Mouse (Mus musculus) forebrain, embryonic 14.5 days (tissue): ENCODE measurements at regions not wholly inside any gene's neighbourhood (a gene's known extent, or its start where the extent isn't known, plus 50 kb on each side); places are given as distances from the start of the nearest gene placed in this dataset.

ENCODE experiments used
- ATAC-seq: fragments of 200-750 bp; cut with Nextera tagmentation; 2 replicates; pipeline ENCODE4 v1.8.0; 2017; ENCODE audit warnings: mild to moderate bottlenecking, moderate library complexity
- DNase-seq: peaks from one replicate; pipeline ENCODE4 v3.0.0-alpha.2; 2015; ENCODE audit warnings: low spot score
- H3K27ac ChIP-seq: fragments of 300-500 bp; sonication (generic); 2 replicates; pipeline ENCODE4 v1.5.1; 2014; ENCODE audit warnings: low read depth, mild to moderate bottlenecking, control low read depth, low read length, moderate library complexity
- H3K27me3 ChIP-seq: fragments of 300-500 bp; sonication (generic); replicated peaks from 2 replicates; pipeline ENCODE4 v1.6.1; 2014; ENCODE audit warnings: low read length, control low read depth, mixed read lengths; ENCODE audit not compliant: control insufficient read depth, insufficient read depth
- H3K36me3 ChIP-seq: fragments of 300-500 bp; sonication (generic); 2 replicates; pipeline ENCODE4 v1.6.1; 2014; ENCODE audit warnings: low read length, control low read depth; ENCODE audit not compliant: control insufficient read depth, insufficient read depth
- H3K4me1 ChIP-seq: fragments of 300-500 bp; sonication (generic); 2 replicates; pipeline ENCODE4 v1.6.1; 2014; ENCODE audit warnings: antibody characterized with exemption, low read length, control low read depth; ENCODE audit not compliant: control insufficient read depth, insufficient read depth
- H3K4me2 ChIP-seq: fragments of 300-500 bp; sonication (generic); 2 replicates; pipeline ENCODE4 v1.6.1; 2014; ENCODE audit warnings: mild to moderate bottlenecking, control low read depth, low read length
- H3K4me3 ChIP-seq: fragments of 300-500 bp; sonication (generic); 2 replicates; pipeline ENCODE4 v1.5.1; 2014; ENCODE audit warnings: low read depth, low read length, control low read depth
- H3K9ac ChIP-seq: fragments of 300-500 bp; sonication (generic); 2 replicates; pipeline ENCODE4 v1.6.1; 2014; ENCODE audit warnings: mild to moderate bottlenecking, low read length, control low read depth, moderate library complexity
- H3K9me3 ChIP-seq: fragments of 300-500 bp; sonication (generic); replicated peaks from 2 replicates; pipeline ENCODE4 v1.6.1; 2016; ENCODE audit warnings: low read length, control low read depth, mixed read lengths; ENCODE audit not compliant: control insufficient read depth
- WGBS: fragments of 180-500 bp; shearing (Covaris S2); extraction: QIAGEN DNeasy Blood & Tissue Kit; methylation state at CpG from one replicate; pipeline ENCODE4 v1.1.7; 2014; 5-methylcytosine and 5-hydroxymethylcytosine counted together

GRCm38 (mm10) chr12:31185177-31185932 is 55.2 kb upstream of the Gm6993 start:
- no peaks in the 10 kb centered on the region for H3K36me3 ChIP-seq
- no peaks in the 10 kb centered on the region for H3K9me3 ChIP-seq
- ATAC-seq (no peak), DNase-seq (no peak)
- no peaks in the 10 kb centered on the region for H3K27me3 ChIP-seq
- no peak overlapping the region for H3K4me2 ChIP-seq
- no peak overlapping the region for H3K4me3 ChIP-seq
- H3K4me1 ChIP-seq = peaks cover 11% of the 10 kb centered on the region; the same call in 1 of the 2 replicates
- H3K9ac ChIP-seq = no peak overlapping the region
- 78% methylated on average over 9 of the region's 9 CpGs for WGBS
- no peak overlapping the region for H3K27ac ChIP-seq

DNA sequence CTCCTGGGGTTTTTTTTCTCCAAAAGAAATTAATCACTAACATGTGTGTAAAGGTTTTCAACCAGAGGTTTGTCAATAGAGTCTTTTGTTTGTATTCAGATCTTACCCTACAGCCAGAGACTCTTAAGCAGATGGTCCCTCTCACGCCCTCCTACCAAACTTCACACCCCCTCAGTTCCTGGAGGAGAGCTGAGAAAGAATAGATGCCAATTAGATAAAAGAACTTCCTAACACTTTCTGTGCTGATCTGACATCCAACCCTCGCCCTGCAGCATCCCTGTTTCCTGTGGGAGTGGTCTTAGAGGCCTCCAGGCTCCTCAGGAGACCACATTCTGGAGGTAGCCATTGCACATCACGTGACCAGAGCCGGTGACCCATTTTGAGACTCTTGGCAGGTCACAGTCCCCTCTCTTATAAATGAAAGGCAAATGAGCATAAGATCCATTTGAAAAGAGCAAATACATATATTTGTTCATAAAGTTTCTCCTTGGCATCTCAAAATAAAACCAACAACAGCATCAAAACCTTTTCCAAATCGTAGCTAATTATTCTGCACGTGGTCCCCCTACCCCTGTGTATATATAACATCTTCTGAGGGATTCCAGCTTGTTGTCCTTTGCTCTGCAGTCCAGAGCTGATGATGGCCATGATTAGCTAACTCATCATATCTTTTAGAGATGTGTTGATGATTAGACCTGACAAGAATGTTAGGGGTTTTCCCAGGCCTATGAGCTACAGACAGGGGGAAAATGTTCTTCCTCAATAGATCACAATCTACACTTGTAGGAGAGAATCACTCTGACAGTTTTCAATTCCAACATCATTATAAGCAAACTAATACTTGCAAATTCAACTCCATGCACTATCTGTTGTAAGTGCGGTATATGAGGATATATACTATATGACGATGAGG is 54.4 kb upstream of the Gm6993 start:
- no peak overlapping the region for H3K4me2 ChIP-seq
- H3K36me3 ChIP-seq = no peaks in the 10 kb centered on the region
- DNase-seq (peak; percentile 25), ATAC-seq (peak; percentile 48; the same call in 1 of the 2 replicates)
- no peak overlapping the region for H3K27ac ChIP-seq
- H3K9me3 ChIP-seq = no peaks in the 10 kb centered on the region
- no peaks in the 10 kb centered on the region for H3K27me3 ChIP-seq
- peaks cover 11% of the 10 kb centered on the region for H3K4me1 ChIP-seq
- H3K9ac ChIP-seq = no peak overlapping the region
- 70% methylated on average over 8 of the region's 8 CpGs for WGBS
- H3K4me3 ChIP-seq = no peak overlapping the region

GRCm38 (mm10) chr12:31188011-31188576 is 52.5 kb upstream of the Gm6993 start:
- H3K9me3 ChIP-seq = no peaks in the 10 kb centered on the region
- no peaks in the 10 kb centered on the region for H3K36me3 ChIP-seq
- H3K27me3 ChIP-seq = no peaks in the 10 kb centered on the region
- H3K4me3 ChIP-seq = no peak overlapping the region
- H3K9ac ChIP-seq = no peak overlapping the region
- H3K4me2 ChIP-seq = no peak overlapping the region
- WGBS = 95% methylated on average over 2 of the region's 2 CpGs
- H3K4me1 ChIP-seq = peaks cover 16% of the 10 kb centered on the region
- ATAC-seq (no peak), DNase-seq (no peak)
- no peak overlapping the region for H3K27ac ChIP-seq

DNA sequence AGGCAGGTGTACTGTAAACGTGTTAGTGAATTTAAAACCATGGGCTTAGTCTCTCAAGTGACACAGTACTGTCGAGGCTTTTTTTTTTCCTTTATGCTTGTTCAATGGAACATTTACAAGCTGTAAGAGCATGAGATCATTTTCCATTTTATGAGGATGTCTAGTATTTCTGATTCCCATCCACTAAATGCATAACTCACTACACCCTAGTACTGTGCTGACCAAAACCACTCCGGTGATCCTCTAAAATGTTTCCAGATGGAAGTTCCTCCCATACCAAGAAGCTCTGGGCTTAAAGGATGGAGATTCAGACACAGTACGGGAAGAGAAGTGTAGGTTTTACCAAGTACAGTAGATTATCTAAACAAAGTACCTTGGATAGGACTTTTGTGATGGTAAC is 50.3 kb upstream of the Gm6993 start:
- H3K9me3 ChIP-seq = no peaks in the 10 kb centered on the region
- 84% methylated on average over 4 of the region's 4 CpGs for whole genome bisulfite sequencing
- ATAC-seq = no peak

More for the DNA sequence above, 50.3 kb upstream of the Gm6993 start:
- H3K4me3 ChIP-seq = no peak overlapping the region
- no peak overlapping the region for H3K9ac ChIP-seq
- no peaks in the 10 kb centered on the region for H3K36me3 ChIP-seq
- peaks cover 8% of the 10 kb centered on the region for H3K4me1 ChIP-seq
- no peak overlapping the region for H3K27ac ChIP-seq
- H3K27me3 ChIP-seq = no peaks in the 10 kb centered on the region
- H3K4me2 ChIP-seq = no peak overlapping the region
- no peak for DNase-seq
